Mouse (Mus musculus) ovary, postnatal 36 days (tissue): Measurements from ENCODE around the gene Atp6v1e2.

ENCODE experiments used
- DNase-seq: peaks from one replicate; pipeline ENCODE4 v3.0.0; 2022; ENCODE audit warnings: low spot score, mixed read lengths

The Atp6v1e2 gene

GRCm38 (mm10) chr17:86964502-86964901, 16.8 kb upstream of the Atp6v1e2 start:
- peak; percentile 60 for DNase-seq

GRCm38 (mm10) chr17:86964041-86964440, 16.3 kb upstream of the Atp6v1e2 start:
- DNase-seq = no peak

GRCm38 (mm10) chr17:86963586-86963902, 15.8 kb upstream of the Atp6v1e2 start:
- no peak for DNase-seq

GRCm38 (mm10) chr17:86962894-86963585, 15.3 kb upstream of the Atp6v1e2 start, which contains the start of gene Rhoq:
TSS of gene Rhoq (plus strand) at chr17:86963082.
- DNase-seq = peak; percentile 91

- DNase-seq = peak; percentile 84
Measured at GRCm38 (mm10) chr17:86962297-86962893, 14.7 kb upstream of the Atp6v1e2 start.

- DNase-seq = no peak
Measured at GRCm38 (mm10) chr17:86961301-86961841, 13.7 kb upstream of the Atp6v1e2 start.

- DNase-seq = no peak
Measured at GRCm38 (mm10) chr17:86957968-86958367, 10.3 kb upstream of the Atp6v1e2 start.

- no peak for DNase-seq
Measured at GRCm38 (mm10) chr17:86957239-86957638, 9.5 kb upstream of the Atp6v1e2 start.

GRCm38 (mm10) chr17:86948801-86949200, 1.1 kb upstream of the Atp6v1e2 start:
- no peak for DNase-seq

GRCm38 (mm10) chr17:86946078-86946477, 1.6 kb downstream of the Atp6v1e2 start:
- DNase-seq = no peak

GRCm38 (mm10) chr17:86943158-86943557, 4.5 kb downstream of the Atp6v1e2 start:
- DNase-seq = no peak

- DNase-seq = no peak
Measured at GRCm38 (mm10) chr17:86942112-86942511, 5.6 kb downstream of the Atp6v1e2 start.

- no peak for DNase-seq
Measured at GRCm38 (mm10) chr17:86938683-86939082, 9.0 kb downstream of the Atp6v1e2 start.

- DNase-seq = peak; percentile 75
Measured at GRCm38 (mm10) chr17:86937497-86938155, 10.1 kb downstream of the Atp6v1e2 start.

GRCm38 (mm10) chr17:86937064-86937463, 10.6 kb downstream of the Atp6v1e2 start:
- no peak for DNase-seq

- DNase-seq = no peak
Measured at GRCm38 (mm10) chr17:86932896-86933295, 14.8 kb downstream of the Atp6v1e2 start.

- no peak for DNase-seq
Measured at GRCm38 (mm10) chr17:86929981-86930380, 17.7 kb downstream of the Atp6v1e2 start.

GRCm38 (mm10) chr17:86929355-86929754, 18.3 kb downstream of the Atp6v1e2 start:
- no peak for DNase-seq

GRCm38 (mm10) chr17:86926836-86927235, 20.9 kb downstream of the Atp6v1e2 start:
- DNase-seq = no peak

- DNase-seq = no peak
Measured at GRCm38 (mm10) chr17:86924679-86925078, 23.0 kb downstream of the Atp6v1e2 start.

GRCm38 (mm10) chr17:86919729-86920128, 28.0 kb downstream of the Atp6v1e2 start:
- no peak for DNase-seq

GRCm38 (mm10) chr17:86918786-86919185, 28.9 kb downstream of the Atp6v1e2 start:
- DNase-seq = no peak

- no peak for DNase-seq
Measured at GRCm38 (mm10) chr17:86917048-86917447, 30.6 kb downstream of the Atp6v1e2 start, which contains the start of gene Tmem247. TSS of gene Tmem247 (plus strand) at chr17:86917348.
